ENCODE assay signal across 27 mouse cellular contexts in the genomic region with DNA sequence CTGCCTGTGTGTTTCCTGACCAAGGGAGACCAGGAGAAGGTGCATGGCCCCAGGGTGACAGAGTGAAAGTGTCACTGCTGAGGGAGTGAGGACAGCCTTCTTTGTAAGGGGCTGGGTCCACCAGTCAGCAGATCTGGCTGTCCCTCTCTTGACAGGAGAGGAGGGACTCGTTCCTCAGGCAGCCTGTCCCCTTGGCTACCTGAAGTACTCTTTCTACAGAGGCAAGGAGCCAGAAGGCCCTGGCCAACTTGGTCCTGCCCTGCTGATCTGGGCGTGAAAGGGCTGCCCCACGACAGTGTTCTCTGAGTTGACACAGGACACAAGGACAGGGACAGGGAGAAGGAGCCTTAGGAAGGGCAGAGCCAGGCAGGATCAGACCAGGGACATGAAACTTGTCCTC. TPM values are rescaled to one million over a fixed set of nuclear protein-coding genes. Genes with fewer than 3 reads are reported as not detected.
"Had no signal": no experiment of that assay in that cellular context is flagged by ENCODE, and none has a peak within 500 bp of the region (broad histone marks: within the 10 kb centered on the region; RNA-seq: fewer than 3 reads in every experiment).

No protein-coding gene starts in this region.

- DNase-seq: kidney, adult 11 months; kidney, adult 8-10 months; kidney, postnatal 10 days; kidney, postnatal 36 days; layer of hippocampus, postnatal 36 days; liver, embryonic 13.5 days; retina, postnatal 1 day; right cerebral cortex, postnatal 25 days; spleen, adult 18-20 months; thymus, postnatal 25 days had no signal

- H3K4me3 ChIP-seq: kidney, embryonic 15.5 days; left cerebral cortex, adult 2 months; liver, embryonic 13.5 days; lung, embryonic 15.5 days; megakaryocyte, embryonic 14.5 days; midbrain, embryonic 10.5 days; midbrain, embryonic 13.5 days; myocyte; neural tube, embryonic 13.5 days; stomach, embryonic 15.5 days had no signal

- H3K27ac ChIP-seq: kidney, embryonic 15.5 days; left cerebral cortex, adult 2 months; liver, embryonic 13.5 days; lung, embryonic 15.5 days; midbrain, embryonic 10.5 days; midbrain, embryonic 13.5 days; neural tube, embryonic 13.5 days; stomach, embryonic 15.5 days had no signal

- H3K4me1 ChIP-seq: lung, embryonic 15.5 days; midbrain, embryonic 13.5 days; neural tube, embryonic 13.5 days had no signal

RNA-seq across cellular contexts. Expression of a gene that starts 16.3 kb away (rescaled TPM):
- total RNA-seq: layer of hippocampus, adult 8-10 months; layer of hippocampus, postnatal 10 days; layer of hippocampus, postnatal 36 days; left cerebral cortex, adult 2 months; left cerebral cortex, postnatal 10 days; left cerebral cortex, postnatal 36 days; liver, adult 2 months; monocyte, adult 5-6 weeks; neutrophil, adult 5-6 weeks had no signal
- polyA plus RNA-seq: liver, adult 2 months; liver, embryonic 13.5 days; liver, embryonic 16.5 days had no signal

RNA-seq across cellular contexts. Expression of a gene that starts 38.2 kb away (rescaled TPM):
- total RNA-seq: neutrophil, adult 5-6 weeks had no signal

RNA-seq across cellular contexts. Expression of a gene that starts 59.1 kb away (rescaled TPM):
- total RNA-seq: monocyte, adult 5-6 weeks had no signal
